Mouse (Mus musculus): ENCODE measurements around the gene a. TPM values are rescaled to one million over a fixed set of nuclear protein-coding genes. Genes with fewer than 3 reads are reported as not detected.

Gene a
- total RNA-seq, 2 experiments from 2014 or later, result 0.78 TPM; not detected in 1

DNA sequence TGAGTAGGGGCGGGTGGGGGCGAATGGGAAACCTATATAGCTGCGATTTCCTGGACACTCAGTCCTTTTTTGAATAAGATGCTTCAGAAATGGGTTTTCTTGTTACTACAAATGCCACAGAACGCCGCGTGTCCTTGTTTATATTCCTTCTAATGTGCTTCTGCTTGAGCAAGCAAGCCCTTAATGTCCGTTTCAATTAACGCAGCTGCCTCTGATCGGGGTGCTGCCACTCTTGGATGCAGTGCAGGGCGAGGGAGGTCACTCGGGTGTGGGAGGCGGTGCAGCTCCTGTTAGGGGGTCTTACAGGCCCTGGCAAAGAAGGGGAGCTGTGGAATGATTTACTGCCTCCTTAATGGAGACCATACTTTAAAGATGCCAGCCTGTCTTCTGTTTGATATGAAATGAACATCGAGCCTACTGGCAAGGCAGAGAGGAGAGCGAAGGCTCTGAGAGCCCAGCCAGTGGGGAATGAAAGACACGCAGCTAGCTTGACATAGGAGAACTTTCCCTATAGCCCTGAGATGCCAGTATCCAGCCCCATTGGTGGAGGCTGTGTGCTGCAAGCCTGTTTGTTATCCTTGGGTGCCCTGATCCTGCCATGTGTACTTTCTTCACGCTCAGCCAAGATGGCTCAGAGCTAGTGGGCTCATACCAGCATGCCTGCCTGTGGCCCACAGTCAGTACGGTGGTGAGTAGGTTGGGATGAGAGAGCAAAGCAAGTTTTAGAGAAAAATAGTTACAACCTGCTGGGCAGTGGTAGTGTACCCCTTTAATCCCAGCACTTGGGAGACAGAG is 8.1 kb upstream of the a start:
- DNase-seq (ENCODE audit: low spot score in 2 of 2), result no peak

DNA sequence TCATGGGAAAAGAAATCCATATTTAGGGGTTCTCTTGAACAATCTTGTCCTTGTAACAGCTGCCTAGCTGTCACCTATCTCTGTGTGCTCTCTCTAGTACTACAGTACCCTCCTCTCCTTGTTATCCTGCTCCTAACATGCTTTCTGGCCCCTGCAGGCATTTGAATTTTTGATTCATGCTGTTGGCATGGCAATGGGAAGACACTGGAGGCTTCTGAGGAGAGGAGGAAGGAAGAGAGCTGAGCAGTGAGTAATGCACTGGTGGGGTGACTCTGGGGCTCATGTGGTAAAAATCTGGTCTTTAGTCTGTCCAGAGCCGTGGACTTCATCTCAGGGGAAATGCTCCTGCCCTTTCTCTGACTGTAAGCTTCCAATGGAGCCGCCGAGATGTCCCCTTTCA is 5.9 kb upstream of the a start:
- DNase-seq (ENCODE audit: low spot score in 2 of 2), result no peak

DNA sequence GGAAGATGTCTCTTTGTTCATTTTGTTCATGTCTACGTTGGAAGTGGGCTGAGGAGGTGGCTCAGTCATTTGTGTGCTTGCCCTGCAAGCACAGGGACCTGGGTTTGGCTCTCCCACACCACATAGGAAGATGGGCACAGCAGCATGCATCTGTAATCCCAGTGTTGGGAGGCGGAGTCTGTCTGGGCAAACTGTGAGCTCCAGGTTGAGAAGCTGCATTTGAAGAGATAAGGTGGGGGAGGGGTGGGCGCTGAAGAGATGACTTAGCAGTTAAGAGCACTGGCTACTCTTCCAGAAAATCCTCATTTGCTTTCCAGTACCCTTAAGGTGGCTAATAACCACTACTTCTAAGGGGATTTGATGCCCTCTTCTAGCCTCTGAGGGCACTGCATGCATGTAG is 5.0 kb upstream of the a start:
- no peak for DNase-seq (ENCODE audit: low spot score in 2 of 2)

DNA sequence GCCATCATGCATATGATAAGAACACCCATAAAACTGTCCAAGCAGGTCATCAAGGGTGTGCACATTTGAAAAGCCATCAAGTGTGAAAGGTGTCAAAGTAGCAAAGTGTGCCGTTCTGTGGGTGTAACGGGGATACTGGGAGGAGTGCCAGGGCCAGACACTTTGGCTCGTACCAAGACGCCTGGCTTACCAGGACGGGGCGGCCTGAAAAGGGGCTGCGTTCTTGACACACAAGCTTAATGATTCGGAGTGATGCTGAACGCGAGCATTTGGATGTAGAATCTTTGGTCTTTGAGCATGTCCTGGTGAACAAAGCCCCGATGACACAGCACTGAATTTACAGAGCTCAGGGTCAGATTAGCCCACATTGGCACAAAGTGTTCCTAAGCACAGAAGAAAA is 4.4 kb upstream of the a start:
- no peak for DNase-seq (ENCODE audit: low spot score in 2 of 2)

DNA sequence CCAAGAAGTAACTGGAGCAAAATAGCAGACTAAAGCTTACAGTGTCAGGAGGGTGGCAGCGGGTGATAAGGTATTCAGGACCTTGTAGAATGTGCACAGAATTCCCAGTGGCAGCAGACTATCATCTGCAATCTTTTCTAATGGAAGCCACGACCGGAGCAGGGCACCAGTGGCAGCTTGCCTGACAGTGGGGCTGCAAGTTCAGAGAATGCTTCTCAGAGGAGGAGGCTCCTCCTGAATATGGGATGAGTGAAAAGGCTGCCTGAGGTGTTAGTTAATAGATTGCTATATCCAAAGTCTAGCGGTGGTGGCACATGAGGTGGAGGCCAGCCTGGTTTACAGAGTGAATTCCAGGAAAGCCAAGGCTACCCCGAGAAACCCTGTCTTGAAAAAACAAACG is 1.8 kb upstream of the a start:
- DNase-seq (ENCODE audit: low spot score in 2 of 2), result no peak

DNA sequence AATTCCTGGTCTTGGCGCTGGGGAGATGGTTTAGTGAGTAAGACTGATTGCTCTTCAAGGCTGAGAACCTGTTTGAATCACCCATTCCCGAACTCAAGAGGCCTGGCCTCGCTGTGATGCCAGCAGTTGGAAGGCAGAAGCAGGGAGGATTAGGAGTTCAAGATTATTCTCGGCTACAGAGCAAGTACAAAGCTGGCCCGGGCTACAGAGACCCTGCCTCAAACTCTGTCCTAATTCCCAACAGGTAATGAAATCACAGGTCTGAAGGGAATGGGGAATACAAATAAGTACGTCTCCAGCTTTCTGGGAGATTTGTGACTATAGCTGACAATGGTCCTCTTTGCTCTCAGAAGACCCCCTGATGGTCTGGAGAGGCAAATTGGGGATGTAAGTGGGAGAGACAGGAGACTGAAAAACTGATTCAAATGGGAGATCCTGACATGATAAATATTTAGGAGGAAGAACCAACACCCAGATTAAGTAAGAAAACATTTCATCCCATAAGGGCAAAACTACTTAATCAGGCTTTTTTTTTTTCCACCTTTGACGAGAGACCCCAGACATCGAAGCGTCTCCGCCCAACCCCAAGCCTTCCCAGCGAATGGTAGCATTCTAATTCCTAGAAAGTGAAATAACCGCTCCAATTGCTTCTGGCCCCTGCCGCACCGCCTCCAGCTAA is 1.1 kb upstream of the a start:
- DNase-seq (ENCODE audit: low spot score in 2 of 2), result no peak

DNA sequence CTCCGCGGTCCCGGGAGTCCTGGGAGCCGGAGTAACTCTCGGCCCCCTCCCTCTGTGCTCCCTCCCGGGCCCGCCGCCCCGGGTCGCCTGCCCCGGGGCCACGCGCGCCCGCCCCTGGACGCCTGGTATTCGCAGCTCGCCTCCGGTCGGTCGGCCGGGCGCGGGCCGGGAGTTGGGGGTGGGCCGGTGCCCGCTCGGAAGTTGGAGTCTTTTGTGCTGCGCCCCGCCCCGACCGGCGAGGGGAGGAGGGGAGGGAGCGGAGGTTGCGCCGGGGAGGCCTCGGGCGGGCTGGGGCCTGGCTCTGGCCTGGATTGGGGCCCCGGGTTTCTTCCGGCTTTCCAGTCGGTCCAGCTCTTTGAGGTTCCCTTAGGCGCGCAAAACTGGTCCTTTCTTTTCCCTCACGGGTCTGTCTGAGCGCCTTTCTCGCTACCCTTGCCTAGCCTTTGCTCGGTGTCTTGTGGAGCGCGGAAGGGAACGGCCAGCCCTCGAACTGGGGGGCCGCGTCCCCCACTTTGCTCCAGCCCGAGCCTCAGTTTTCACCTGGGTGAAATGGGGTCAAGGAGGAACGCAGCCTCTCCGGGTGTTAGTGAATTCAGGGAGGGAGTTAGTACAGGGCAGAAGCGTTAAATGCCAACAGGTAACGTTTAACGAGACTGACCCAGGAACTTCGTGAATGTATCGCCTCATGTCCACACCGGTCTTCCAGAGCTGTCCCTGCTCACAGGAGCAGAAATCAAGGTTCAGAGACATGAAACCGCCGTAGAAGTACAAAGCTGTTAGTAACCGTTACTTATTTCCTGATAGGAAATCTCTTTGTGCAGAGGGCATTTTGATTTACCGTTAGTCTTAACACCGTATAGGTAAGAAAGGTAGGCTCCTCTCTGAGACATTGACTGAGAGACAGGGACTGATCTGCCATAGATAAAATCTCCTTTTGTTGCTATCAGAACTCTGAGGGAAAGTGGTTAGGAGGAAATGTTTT is 750 bp downstream of the a start:
- DNase-seq (ENCODE audit: low spot score in 2 of 2), result peak; percentile 51 to 58

DNA sequence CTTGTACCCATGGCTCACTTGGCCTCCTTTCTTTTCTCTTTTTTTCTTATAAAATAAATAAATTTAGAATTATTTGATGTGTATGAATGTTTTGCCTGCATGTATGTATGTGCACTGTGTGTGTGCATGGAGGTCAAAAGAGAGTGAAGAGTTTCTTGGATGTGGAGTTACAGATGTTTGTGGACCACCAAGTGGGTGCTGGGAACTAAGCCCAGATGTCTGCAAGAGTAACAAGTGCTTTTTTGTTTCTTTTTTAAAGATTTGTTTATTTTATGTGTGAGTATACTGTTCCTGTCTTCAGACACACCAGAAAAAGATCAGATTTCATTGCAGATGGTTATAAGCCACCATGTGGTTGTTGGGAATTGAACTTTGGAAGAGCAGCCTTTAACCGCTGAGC is 12.2 kb downstream of the a start:
- no peak for DNase-seq (ENCODE audit: low spot score in 2 of 2)

DNA sequence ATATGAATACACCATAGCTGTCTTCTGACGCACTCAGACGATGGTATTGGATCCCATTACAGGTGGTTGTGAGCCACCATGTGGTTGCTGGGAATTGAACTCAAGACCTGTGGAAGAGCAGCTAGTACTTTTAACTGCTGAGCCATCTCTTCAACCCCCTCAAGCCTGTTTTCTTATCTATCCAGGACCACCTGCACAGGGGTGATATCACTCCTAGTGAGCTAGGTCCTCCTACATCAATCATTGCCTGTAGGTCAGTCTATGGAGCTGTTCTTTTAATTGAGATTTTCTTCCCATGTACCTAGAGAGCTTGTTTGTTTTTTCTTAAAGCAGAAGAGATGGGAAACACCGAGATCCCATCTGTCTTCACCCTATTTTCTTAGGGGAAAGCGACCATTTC is 12.6 kb downstream of the a start:
- no peak for DNase-seq (ENCODE audit: low spot score in 2 of 2)

DNA sequence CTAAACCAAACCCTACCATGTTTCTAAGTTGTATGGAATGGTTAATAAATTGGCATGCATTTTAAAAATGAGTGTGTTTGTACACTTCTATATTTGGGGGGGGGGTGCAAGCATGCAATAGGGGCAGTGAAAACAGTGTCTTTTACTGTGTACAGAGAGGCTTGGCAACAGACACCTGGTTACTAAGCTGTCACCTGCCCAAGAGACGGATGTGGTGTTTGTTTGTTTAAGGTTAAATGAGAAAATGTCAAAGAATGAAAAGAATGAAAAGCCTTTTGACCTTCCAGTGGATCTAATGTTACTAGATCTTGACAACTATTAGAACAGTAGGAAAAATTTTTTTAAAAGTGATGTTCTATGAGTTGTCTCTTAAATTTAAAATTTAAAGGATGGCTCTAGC is 16.5 kb downstream of the a start:
- no peak for DNase-seq (ENCODE audit: low spot score in 2 of 2)

DNA sequence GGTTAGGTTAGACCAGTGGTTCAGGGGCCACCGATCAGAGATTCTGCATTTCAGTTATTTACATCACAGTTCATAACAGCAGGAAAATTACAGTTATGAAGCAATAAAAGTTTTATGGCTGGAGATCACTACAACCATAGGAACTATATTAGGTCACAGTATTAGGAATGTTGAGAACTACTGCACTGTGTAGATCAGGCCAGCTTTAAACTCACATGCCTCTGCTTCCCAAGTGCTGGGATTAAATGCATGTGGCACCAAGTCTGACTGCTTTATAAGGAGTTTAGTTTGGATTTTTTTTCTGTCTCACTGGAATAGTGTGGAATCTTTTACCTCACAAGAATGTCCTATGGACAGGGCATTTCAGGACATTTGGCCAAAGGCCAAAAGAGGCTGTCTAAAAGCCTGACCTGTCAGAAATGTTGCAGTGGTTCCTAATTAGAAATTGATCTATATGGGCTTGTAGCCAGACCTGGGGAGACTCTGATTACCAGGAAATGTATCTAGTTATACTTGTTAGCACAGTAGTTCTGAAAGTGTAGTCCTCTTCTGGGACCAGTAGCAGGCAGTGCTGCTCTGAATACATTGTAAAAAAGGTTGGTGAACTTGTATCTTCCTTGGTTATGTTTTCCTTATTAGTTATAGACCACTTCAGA is 18.0 kb downstream of the a start:
- no peak for DNase-seq (ENCODE audit: low spot score in 2 of 2)

DNA sequence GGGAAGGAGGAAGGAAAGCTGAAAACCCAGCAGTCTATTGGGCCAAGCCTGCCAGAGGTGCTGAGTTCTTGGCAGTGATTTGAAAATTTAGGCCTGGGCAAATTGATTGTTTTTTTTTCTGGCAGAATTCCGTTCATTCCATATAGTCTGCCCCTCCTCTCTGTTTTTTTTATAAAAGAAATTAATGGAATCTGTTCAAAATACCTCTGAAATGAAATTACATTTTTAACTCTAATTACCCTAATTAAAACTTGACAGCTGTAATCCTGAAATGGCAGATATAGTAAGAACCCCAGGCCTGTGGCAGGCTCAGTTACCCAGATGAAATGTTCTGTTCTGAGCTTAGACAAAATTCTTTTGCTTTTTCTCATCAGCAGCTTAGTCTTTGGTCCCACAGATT is 19.6 kb downstream of the a start:
- no peak for DNase-seq (ENCODE audit: low spot score in 2 of 2)

DNA sequence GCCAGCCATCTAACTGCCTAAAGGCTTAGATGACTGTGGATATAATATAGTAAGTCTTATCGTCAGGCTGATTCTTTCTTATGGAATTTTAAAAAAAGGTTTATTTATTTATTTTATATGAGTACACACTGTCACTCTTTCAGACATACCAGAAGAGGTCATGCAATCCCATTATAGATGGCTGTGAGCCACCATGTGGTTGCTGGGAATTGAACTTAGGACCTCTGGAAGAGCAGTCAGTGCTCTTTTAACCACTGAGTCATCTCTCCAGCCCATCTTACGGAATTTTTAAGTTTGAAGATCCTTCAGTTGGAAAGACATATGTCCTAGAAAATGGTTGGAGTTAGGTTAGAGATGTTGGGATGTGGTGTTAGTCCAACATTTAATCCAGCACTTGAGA is 22.2 kb downstream of the a start:
- DNase-seq (ENCODE audit: low spot score in 2 of 2), result no peak

DNA sequence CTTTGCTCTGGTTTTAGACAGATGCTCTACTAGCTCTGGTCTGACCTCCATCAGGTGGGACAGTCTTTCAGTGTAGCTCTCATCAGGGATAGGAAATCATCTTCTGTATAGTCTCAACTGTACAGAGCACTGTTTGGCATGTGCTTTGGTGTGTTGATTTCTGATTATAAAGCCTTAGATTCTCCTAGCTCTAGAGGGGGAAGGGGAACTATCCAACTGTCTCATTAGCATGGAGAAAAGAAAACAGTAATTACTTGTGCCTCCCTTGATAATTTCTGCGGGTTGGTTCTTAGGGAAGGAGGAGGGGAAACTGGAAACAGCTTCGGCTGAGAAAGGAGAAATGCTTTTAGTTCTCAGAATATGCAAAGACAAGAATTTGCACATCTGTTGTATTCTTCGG is 25.9 kb downstream of the a start:
- no peak for DNase-seq (ENCODE audit: low spot score in 2 of 2)

DNA sequence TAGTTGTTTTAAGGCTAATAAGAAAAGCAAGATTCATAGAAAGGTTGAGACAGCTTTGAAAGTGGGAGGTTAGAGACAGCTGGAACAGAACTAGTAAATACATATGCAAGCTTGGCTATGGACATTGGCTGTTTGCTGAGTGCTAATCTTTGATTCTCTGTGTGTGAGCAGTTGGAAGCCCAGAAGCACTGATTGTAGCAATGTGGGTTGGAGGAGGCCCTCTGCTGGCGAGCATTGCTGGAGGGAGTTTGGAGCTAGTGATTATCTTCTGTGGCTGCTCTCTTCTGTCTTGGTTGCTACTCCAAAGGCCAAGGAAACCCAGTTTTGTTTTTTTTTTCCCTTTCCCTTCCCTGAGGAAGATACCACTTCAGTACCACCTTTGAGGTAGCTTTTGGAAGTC is 26.6 kb downstream of the a start:
- peak; percentile 37 to 71 for DNase-seq (ENCODE audit: low spot score in 2 of 2)

DNA sequence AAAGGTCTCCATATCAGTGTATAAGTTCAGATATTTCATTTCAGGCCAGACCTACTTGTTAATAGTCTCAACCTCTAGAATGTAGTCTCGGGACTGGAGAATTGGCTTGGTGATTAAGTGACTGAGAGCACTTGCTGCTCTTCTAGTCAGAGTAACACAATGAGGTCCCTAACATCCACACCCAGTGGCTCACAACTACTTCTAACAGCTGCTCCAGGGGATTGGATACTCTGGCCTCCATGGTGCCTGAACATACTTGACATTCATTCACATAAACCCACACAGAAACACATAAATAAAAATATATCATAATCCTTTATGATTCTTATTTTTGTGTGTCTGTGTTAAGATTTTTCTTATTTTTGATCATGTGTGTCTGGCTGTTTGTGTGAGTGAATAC is 27.4 kb downstream of the a start:
- DNase-seq (ENCODE audit: low spot score in 2 of 2), result no peak

DNA sequence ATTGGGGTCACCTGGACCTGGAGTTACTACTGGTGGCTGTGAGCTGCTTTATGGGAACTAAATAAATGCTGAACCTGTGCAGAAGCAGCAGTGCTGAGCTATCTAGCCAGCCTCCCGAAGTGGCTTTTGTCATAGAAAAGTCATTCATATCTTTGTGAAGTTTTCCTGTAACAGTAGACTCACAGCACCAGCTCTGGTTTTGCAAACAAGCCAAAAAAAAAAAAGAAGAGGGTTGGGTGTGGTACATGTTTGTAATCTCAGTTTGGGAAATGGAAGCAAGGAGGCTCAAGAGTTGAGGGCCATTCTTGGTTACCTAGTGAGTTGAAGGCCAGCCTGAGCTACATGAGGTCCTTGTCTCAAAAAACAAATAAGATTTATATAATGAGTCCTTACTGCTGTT is 29.1 kb downstream of the a start:
- no peak for DNase-seq (ENCODE audit: low spot score in 2 of 2)

DNA sequence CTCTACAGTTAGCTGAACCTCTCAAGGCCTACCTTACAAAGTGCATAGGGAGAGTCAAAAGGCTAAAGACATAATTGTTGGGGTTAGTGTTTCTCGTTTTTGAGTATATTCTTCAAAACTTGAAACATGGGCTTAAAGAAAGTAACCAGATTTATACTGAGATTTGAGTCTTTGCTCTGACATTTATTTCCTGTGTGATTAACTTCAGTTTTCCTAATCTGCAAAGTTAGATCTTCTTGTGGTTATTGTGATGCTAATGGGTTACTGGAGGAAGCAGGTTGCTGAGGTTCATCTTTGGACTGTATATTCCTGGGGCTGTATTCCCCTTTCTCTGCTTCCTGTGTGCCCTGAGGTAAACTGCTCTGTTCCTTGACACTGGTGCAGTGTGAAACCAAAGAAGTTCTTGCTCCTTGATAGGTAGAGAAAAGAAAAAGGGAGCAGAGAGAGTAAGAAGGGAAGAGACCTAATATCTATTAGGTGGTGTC is 34.9 kb downstream of the a start:
- DNase-seq (ENCODE audit: low spot score in 2 of 2), result no peak

DNA sequence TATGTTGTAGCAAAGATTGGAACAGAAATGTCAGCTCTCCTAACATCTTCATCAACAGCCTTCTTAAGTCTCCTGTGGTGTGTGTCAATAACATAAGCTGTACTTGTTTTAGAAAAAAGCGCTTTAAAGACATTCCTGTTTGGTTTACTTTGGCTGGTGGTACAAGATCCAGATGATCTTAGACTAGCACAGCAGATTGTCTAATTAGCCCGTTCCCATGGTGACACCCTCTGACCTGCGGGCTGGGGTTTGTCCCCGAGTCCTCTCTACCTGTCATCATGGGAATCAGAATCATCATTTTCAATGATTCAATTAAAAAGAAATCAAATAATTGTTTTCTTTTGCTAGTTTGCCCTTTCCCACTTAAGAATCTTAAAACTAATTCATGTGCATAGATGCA is 36.3 kb downstream of the a start:
- DNase-seq (ENCODE audit: low spot score in 2 of 2), result no peak

DNA sequence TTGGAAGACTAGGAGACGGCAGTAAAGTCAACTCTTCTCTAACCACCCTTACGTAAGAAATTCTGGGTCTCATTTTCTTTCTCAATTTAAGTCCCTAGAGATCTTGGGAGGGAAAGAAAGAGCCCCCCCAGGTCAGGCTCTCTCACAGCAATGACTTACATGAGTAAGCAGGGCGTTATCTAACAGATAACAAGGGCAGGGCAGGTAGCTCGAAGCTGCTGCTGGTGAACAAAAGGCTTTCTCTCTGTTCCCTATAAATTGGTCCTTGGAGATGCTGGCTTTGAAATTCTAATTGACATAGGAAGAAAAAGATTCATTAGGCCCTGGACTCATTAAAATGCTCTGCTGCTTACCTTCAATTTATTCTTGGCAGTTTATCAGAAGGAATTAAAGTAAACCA is 41.3 kb downstream of the a start:
- DNase-seq (ENCODE audit: low spot score in 2 of 2), result no peak

DNA sequence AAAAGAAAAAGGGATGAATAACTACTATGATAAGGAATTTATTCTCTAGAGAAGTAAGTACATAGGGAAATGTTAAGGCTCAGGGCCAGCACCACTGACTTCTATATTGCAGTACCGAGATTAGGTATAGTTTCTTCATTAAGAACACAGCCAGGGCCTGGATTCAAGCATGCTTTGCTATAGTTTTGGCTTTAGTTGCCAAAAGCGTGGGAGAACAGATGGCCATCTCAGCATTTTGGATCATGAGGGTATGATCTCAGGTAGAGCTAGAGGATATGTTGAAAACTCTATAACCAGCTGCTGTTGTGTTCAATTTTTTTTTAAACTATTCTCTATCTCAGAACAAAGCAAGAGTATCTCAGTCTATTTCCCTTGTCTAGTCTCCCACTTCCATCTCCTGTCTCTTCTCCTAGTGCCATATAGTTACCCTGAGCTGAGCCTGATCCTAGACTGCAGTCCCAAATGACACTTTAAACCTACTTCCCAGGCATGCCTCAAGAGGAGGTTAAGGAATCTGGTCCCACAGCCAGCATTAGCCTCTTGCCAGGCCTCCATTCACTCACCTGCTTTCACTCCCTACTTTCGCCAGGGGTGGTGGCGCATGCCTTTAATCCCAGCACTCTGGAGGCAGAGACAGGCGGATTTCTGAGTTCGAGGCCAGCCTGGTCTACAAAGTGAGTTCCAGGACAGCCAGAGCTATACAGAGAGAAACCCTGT is 43.1 kb downstream of the a start:
- DNase-seq (ENCODE audit: low spot score in 2 of 2), result no peak
